Mouse (Mus musculus): ENCODE data around the gene Smok2a. TPM values are rescaled to one million over a fixed set of nuclear protein-coding genes. Genes with fewer than 3 reads are reported as not detected.
"Not testable (repeated sequence)": the region's sequence is repeated elsewhere in the genome, so short reads cannot be mapped to it uniquely, and the experiment has no call there.

Smok2a gene
- total RNA-seq, 2 experiments from 2014 or later, result not detected

DNA sequence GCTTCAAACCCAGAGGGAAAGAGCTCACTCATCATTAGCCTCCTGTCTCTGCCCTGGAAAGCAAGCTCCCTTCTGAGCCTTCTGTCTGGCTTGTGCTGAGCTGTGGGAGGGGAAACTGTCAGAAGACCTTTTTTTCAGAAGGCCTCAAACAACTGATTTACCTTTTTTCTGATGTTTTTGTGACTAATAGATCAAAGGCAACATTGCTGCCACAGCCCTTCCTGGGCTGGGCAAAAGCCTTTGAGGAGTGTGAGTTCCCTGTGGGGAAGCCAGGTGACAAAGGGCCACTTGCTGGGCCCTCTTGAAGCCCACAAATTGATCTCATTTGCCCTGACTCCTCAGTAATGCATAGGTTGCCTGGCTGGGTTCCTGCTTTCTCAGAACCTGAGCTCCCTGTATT, 12.5 kb upstream of the Smok2a start:
- peak in 1 of 2 experiments; percentile 6 for DNase-seq (ENCODE audit: extremely low spot score in 1 of 2, low spot score in 2 of 2)

DNA sequence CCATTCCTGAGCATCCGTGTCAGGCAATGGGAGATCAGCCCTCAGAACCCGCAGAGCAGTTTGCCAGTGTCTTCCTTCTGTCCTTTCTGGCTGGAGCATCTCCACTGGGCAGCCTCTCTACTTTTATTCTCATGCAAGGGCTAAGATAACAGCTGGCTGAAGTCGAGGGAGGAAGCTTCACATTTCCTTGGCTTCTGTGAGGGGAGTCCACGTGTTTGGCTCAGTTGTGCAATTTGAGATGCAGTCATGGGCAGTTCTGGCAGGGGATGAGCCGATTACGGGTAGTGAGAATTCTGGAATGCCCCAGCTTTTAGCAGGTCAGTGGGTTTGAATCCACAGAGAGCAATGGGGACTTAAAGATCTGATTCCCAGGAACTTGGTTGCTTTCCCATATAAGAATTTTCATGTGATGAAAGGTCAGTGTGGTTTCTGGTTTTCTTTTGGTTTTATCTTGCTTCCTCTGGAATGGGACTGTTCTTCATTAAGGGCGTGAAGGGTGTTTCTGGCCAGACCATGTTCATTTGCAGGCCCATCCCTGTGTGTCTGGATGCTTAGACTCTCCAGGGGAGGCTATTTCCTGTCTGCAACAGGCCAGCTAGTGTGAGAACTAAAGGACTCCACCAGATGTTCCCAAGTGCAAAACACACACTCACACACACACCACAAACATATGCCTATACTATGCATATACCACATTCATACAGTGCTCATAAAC, 8.7 kb upstream of the Smok2a start:
- no peak for DNase-seq (ENCODE audit: extremely low spot score in 1 of 2, low spot score in 2 of 2)
- intact Hi-C loops (cut with DNase I), result no loop called here

More for the DNA sequence above, 12.5 kb upstream of the Smok2a start:
- intact Hi-C loops (cut with DNase I), result not testable (repeated sequence)

DNA sequence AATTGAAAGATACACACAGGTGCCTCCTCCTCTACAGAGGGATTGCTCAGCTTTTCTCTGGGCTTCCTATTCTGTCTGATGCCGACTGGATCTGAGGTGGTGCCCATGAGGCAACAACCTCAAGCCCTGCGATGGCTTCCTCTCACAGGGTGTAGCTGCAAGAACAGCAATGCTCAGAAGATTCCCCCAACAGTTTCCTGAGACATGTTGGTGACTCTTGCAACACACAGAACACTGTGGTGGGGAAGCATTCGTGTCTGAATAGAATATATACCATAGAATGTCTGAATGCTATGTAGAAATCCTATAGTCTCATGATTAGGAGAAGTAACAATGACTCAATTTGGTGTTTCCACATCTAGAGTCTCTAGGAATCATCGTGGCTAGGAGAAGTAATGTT, 6.8 kb upstream of the Smok2a start:
- no peak for DNase-seq (ENCODE audit: extremely low spot score in 1 of 2, low spot score in 2 of 2)
- intact Hi-C loops (cut with DNase I), result no loop called here

DNA sequence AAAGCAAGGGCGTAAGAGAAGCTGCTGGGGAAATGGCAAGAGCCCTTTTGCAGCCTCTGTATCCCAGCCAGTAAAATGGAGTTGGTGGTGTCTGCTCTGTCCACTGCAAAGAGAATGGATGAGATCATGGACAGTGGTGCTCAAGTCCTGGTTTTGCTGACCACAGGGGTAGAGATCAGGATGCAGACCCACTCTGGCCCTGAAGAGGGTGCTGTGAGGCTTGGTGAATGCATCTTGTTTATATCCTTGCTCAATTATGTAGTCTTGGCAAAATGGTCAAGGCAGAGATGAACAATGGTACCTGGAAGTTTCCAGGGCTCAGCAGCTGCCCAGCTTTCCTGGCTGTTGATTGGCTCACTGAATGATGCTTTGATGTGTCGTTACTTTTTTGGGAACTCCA, 5.4 kb upstream of the Smok2a start:
- intact Hi-C loops (cut with DNase I), result no loop called here
- no peak for DNase-seq (ENCODE audit: extremely low spot score in 1 of 2, low spot score in 2 of 2)

DNA sequence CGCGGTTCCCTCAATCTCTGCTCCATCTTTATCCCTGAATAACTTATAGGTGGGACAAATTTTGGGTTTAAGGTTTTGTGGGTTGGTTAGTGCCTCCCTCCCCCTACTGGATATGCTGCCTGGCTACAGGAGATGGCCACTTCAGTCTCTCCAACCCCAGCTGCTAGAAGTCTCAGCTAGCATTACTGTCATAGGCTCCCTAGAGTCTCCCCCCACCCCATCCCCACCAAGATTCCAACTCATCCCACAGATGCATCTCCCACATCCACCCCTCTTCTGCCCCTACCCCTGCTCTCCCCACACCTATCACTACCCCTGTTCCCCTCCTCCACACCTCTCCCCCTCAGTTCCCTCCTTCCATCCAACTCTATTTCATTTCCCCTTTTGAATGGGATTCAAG, 933 bp downstream of the Smok2a start:
- intact Hi-C loops (cut with DNase I), result not testable (repeated sequence)

DNA sequence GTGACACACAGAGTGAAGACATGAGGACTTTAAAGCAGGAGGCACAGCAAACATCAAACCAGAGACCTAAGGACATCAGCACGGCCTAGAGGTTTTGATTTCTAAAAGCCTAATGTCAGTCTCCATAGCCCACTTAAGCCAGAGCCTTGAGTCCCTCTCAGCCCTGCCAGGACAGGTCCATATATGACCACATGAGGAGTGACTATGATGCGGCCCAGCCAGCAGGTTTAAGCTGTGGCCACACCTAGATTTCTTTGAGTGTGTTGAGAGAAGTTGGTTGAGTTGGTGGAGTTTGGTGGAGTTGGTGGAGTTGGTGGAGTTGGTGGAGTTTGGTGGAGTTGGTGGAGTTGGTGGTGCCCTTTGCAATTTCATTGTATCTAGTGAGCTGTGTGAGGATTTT, 9.0 kb downstream of the Smok2a start, which contains the start of gene Smok2b:
Gene Smok2b, plus strand, starts transcription at position 301 of the 400 bp plus-strand sequence.
- intact Hi-C loops (cut with DNase I), result not testable (repeated sequence)
- DNase-seq (ENCODE audit: extremely low spot score in 1 of 2, low spot score in 2 of 2), result peak in 1 of 2 experiments; percentile 18

More for the DNA sequence above, 933 bp downstream of the Smok2a start:
- peak in 1 of 2 experiments; percentile 17 for DNase-seq (ENCODE audit: extremely low spot score in 1 of 2, low spot score in 2 of 2)

DNA sequence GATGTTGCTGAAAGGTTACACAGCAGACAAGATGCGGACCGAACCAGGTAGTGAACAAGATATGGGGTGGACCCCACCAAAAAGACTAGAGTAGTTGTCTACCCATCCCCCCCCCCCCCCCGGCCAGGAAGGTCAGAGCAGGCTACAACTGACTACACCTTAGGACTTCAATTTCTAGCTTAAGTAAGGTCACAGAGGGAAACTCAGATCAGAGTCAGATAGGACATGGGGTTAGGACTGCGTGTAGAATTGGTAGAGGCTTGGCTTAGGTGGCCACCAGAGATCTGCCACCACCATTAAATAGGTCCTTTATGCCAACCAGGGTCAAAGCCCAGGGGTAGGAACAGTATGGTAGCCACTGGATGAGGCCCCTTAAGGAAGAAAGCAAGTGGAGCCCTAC, 18.5 kb downstream of the Smok2a start:
- intact Hi-C loops (cut with DNase I), result not testable (repeated sequence)

DNA sequence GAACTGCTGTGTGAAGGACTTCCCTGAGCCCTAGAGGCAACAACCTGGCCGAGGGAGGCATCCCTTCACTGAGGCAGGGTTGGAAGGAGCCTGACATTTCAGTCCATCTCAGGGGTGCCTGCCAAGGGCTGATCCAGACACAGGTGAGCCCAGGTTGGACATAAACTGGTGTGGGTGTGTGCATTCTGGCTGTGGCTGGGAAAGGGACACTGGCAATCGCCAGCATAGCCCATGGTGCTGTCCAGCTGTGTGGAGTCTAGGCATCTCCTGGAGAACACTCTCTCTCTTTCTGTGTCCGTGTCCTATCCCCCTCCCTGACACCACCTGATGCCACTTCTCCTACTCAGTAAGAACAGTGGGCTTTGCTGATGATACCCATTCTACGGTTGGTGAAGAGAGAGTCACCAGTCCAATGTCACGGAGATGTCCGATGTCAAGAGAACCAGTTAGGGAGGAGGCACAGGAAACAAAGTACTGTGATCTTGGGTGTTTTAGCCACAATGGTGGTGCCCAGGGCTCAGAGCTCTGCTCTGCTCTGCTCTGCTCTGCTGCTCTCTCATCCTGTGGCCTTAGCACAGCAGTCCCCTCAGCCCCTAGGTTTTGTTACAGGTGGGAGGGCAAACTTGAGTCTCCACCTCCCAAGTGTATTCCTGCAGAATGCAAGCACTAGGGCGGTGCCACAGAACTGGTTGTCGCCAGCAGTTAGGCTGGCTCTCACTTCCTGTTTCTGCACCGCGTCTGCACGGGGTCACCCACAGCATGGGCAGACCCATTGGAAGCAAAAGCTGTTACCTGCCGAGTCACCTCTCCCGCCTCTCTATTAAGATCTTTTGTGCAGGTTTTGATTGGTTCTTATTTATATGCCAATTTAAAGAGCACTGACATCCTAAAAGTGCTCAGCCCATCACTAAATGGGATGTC, 20.1 kb downstream of the Smok2a start:
- intact Hi-C loops (cut with DNase I), result not testable (repeated sequence)
- peak in 1 of 2 experiments; percentile 13 for DNase-seq (ENCODE audit: extremely low spot score in 1 of 2, low spot score in 2 of 2)

More for the DNA sequence above, 18.5 kb downstream of the Smok2a start:
- DNase-seq (ENCODE audit: extremely low spot score in 1 of 2, low spot score in 2 of 2), result not testable (repeated sequence)

DNA sequence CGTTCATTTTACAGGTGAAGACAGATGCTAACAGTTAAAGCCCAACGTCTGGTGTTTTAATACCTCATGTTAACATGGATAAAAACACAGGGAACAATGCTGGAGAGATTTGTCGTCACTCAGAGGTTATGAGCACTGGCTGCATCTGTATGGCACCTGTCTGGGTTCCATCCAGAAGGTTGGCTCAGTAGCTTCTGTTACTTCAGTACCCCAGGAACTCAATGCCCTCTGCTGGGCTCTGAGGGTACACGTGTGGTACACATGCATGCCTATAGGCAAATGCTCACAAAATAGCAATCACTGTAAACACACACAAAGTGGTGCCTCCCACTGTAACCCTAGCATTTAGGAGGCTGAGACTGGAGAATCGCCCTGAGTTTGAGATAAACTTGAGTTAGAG, 33.8 kb downstream of the Smok2a start:
- intact Hi-C loops (cut with DNase I); DNase-seq (ENCODE audit: extremely low spot score in 1 of 2, low spot score in 2 of 2): not testable (repeated sequence)

Other genes starting within 250 kb of the Smok2a start
- gene Wtap, start 227.0 kb upstream of the Smok2a start, total RNA-seq (2021), result 10 to 100 TPM; 63.3 to 65.8 TPM
- 100 to 1,000 TPM; 227 to 240 TPM for gene Sod2, start 214.3 kb upstream of the Smok2a start, total RNA-seq (2021)
- under 1 TPM in 1 of 2 experiments, not detected in 1; 0.34 TPM for gene Gpr31b, start 168.9 kb upstream of the Smok2a start, total RNA-seq (2021)
- under 1 TPM; 0.28 to 0.71 TPM for gene Tcp10b, start 160.1 kb upstream of the Smok2a start, total RNA-seq (2021)
- gene Unc93a, start 89.4 kb upstream of the Smok2a start, total RNA-seq (2021), result under 1 TPM in 1 of 2 experiments, not detected in 1; 0.32 TPM
- not detected for gene Smok2b, start 9.1 kb downstream of the Smok2a start, total RNA-seq (2021)
- not detected for gene Tcp10c, start 133.4 kb downstream of the Smok2a start, total RNA-seq (2021)

Data from left cerebral cortex, postnatal 10 days (tissue).